Mouse (Mus musculus): ENCODE data around the gene Scrn2.

The Scrn2 gene

DNA sequence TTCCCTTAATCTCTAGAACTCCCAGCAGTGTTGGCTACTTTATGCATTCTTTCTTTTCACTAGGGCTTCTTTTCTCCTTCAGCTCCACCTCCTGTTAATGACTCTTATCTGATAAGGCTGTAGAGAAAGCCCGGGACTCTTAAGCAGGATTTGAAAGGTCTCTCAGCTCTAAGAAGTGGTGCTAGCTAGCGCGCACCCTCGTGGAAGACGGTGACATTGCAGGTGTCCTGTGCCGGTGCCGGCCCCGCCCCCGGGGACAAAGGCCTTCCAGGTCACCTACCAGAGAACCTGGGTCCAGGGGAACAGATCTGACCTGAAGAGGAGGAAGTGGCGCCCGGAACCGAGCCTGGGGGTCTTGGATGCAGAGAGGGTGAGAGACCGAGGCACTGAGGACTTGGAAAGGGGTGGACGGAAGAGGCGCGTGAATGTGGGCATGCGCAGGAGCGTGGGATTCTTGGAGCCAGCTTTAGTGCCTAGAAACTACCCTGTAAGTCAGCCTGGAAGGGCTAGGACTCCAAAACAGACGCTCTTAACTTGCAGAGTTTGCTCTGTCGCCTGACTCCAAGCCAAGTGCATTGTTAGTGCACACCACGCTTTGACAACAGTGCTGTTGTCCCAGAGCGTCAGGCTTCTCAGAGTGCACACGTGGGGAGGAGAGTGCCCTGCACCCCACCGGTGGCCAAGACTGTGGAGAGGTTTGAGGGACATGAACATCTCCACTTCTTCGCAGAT lies at the start of gene Scrn2:
Gene Scrn2 (plus strand): TSS at position 253 of the 732 bp plus-strand sequence.
- in situ Hi-C loops (cut with MboI, MseI): loop anchor here (10.0 kb wide), 1 partner anchor 1435 kb away; no protein-coding TSS in a partner anchor

DNA sequence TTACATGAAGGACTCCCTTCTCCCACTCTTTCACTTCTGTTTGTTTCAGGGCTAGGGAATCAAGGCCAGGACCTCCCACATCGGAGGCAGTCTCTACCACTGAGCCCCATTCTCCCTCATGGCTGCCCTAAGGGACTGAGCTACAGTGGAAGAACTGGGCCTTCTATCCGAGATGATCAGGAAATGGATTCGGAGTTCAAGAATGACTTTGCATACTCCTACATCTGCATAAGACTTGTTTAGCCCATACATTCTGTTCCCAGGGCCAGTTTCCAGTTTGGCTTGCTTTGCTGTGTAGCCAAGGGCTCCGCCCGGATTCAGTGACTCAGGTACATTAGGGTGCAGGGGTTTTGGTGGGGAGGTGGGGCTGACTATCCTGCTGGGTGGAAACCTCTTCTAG lies 49.7 kb upstream of the Scrn2 start:
- in situ Hi-C loops (cut with MboI, MseI): loop anchor here (5.0 kb wide), 1 partner anchor 42 kb away; no protein-coding TSS in a partner anchor

DNA sequence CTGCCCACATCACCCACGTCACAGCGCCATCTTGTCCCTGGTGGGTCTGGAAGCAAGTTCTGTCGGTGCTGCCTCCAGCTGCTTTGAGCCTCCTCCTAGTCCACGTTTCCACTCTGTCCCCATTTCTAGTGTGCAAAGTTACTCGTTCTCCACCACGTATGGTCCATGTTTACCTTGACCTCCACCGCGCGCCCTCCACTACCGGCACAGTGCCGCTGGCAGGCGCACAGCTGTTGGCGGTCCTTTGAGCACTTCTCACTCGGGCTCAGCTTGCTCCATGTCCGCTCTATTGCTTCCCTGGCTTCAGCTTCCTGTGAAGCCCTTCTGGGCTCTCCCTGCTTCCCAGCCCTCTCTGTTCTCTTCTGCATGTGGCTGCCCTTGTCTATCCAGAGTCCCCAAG lies 48.3 kb upstream of the Scrn2 start:
- in situ Hi-C loops (cut with MboI, MseI): loop anchor here (5.0 kb wide), 1 partner anchor 41 kb away; no protein-coding TSS in a partner anchor

DNA sequence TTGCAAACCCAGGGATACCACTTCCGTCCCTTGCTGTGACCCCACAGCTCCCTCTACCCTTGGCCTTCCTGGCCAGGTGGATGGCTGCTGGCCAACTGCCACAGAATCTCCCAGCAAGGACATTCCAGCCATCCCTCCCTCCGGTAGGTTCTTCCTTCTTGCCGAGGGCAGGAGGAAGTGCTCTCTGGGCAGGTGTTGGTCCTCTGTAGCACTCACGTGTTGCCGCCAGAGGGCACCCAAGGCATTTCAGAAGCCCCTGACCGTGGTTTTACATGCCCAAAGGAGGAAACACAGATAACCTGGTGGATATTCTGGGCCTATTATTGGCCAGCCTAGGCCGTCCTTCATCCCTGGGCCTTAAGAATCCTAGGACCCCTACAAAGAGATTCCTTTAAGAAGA lies 47.4 kb upstream of the Scrn2 start:
- in situ Hi-C loops (cut with MboI, MseI): loop anchor here (5.0 kb wide), 1 partner anchor 40 kb away; no protein-coding TSS in a partner anchor

DNA sequence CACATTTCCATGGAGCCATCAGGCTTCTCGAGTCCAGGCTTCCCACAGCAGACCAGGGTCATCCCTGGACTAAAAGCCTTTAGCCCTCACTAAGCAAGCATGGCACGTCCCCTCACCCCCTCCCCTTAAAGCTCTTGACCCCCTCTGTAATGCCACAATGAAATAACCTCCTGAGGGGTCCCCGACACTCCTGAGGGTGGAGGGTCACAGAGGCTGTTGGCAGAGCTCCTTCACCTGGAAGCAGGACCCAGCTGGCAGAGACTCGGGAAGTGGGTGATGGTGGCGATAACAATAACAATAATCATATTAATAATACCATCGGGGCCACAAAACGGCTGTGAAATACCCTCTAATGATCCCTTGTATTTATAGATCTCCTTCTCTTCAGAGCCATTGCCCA lies 46.9 kb upstream of the Scrn2 start, which contains the start of gene Sp2:
Gene Sp2 (minus strand): TSS at position 101 of the 400 bp plus-strand sequence.
- in situ Hi-C loops (cut with MboI, MseI): loop anchor here (5.0 kb wide), 1 partner anchor 39 kb away; no protein-coding TSS in a partner anchor

DNA sequence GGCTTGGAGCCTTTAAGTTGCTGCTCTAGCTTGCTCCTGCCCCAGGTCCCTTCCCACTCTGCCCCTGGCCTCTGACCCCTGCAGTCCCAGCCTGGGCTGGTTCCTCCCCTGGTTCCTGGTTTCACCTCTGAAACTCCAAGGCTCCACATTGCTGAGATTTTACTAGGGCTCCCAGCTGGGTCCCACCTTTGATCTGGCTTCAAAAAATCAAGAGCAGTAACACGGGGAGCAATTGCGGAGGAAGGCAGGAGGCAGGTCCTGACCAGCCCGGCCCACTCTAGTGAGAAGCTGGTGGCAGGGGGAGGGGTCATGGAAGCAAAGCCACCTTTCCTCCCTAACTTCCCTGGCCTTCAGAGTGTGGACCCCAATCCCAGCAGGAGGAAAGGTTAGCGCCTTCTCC lies 44.8 kb upstream of the Scrn2 start:
- in situ Hi-C loops (cut with MboI, MseI): loop anchor here (5.0 kb wide), 1 partner anchor 37 kb away; no protein-coding TSS in a partner anchor

DNA sequence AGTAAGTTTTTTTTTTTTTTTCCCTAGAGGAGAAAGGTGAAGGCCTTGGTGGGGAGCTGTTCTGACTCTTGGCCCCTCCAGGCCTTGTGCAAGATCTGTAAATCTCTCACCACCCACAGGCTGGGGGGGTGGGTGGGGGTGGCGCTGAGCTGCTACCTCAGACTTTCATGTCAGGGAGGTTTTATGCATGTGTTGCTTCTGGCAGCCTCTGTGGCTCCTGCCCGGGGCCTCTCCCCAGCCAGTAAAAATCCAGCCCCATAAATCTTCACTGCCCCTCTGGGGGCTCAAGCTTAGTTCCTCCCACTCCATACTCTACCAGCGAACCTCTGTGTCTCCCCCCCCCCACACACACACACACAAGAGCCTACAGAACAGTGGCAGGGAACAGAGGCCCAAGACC lies 43.3 kb upstream of the Scrn2 start:
- in situ Hi-C loops (cut with MboI, MseI): no loop called here

DNA sequence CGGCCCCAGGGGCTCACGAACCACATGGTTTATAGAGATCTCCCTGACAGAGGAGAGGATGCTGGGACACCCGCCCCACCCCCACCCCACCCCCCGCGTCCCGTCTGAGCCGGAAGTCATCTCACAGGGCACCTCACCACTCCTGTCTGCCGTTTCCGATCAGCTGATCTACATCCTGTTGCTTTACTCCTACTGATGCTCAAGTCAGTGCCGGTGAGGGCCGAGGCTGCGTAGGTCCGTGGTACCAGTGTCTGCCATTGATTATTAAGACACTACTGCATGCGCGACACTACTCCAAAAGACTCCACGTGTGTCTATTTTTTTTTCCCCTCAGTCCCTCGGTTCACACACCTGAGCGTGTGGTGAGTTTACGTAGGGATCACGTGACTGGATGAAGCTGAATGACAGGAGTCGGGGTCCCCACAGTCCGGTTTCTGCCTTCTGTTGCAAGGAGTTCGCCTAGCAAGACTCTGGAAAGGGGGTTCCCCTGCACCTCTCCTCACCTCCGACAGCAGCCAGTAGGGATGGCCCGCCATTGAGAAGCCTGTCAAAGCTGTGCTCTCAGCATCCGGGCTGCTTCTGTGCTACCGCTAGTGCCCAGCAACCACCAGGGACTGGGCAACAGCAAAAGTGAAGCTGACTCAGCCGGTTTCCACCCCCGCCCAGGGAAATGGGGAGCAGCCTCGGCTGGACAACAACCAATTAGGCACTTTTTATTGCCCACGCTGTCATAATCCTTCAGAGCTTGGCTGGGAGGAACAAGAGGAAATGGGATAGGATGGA lies 41.7 kb upstream of the Scrn2 start:
- in situ Hi-C loops (cut with MboI, MseI): no loop called here

DNA sequence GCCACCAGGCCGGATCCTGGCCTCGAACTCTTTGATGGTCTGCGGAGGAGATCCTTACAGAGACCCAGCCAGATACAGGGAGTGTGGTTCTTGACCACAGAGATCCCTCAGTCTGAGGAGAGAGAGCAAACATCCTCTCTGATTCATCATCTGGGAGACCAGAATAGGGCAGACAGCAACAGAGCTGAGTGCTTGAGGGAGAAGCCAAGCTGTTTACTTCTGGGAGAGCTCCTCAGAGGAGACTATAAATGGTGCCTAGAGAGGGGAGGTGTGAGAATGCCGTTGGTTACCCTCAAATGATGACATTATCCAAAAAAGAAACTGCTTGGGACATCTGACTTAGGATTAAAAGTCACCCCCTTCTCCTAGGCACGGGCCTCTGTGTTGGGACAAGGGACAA lies 38.2 kb upstream of the Scrn2 start:
- in situ Hi-C loops (cut with MboI, MseI): no loop called here

DNA sequence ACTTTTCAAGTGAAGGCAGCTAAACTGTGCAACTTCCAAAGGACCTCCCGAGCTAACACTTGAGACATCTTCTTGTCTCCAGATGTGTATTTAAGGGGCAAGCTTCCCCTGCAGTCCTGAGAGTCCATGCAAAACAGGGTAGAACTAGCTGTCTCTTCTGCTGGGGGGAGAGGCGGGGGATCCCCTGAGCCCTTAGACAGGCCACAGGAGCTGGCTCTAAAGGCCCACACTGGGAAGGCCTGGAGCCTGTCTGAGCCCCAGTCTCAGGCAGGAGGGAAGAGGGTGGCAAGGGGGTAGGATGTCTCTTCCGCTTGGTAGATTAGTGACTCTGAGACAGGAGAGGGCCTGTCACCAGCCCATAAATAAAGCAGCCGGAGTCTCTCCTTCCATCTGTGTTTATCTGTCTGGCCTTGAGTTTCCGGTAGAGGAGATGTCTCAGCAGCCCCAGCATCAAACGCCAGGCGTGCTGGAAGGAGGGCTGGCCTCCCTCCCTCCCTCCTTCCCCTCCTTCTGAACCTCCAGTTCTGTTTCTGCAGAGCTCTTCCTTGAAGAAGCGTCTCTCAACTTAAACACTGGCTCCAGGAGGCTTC lies 36.9 kb upstream of the Scrn2 start:
- in situ Hi-C loops (cut with MboI, MseI): no loop called here

DNA sequence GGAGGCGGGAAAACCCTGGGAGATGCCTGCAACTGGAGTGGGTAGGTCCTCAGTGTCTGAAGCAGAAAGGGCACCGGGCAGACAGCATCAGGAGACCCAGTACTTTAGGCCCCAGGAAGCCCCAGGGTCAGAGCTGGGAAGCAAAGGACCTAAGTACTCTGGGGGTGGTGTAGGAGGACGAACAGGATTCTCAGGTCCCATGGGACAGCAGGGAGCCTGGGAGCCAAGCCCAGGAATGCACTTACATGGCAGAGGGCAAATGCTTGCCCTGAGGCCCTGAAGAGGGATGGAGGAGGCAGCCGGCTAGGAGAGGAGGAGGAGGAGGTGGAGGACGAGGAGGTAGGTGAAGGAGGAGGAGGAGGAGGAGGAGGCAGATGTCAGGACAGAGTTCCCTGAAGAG lies 34.7 kb upstream of the Scrn2 start:
- in situ Hi-C loops (cut with MboI, MseI): no loop called here

DNA sequence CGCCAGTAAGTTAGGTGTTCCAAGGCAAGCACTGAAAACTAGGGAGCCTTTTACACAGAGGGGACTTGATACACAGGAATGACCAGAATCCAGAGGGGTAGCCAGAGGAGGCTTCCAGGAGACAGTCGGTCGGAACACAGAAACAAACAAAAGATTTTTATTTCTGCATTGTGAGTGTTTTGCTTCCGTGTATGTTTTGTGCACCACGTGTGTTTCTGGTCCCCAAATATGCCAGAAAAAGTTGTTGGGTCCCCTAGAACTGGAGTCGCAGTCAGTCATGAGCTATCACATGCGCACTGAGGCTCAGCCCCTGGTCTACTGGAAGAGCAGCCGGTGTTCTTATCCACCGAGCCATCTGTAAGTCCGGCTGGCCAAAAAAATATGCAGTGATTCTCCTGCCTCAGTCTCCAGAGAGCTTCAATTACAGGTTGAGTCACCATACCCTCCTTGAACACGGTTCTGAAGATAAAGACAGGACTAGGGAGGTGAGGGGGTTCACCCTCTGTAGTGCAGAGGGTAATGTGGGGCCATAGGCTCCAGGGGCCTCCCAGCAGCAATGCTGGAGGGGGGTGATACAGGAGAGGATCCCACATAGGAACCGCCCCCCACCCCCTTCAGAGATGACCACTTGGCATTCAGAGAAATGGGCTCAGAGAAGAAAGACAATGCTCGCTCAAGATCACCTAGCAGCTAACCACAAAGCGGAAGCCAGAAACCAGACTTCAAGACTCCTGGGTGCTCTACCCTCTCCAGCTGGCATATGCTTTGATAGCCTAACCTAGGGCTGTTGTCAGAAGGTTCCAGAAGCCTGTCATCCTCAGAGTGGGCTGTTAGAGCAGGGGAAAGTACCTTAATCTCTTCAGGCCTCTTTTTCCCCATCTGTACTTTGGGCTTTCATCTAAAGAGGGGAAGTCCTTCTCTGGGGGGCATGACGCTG lies 33.6 kb upstream of the Scrn2 start:
- in situ Hi-C loops (cut with MboI, MseI): no loop called here

DNA sequence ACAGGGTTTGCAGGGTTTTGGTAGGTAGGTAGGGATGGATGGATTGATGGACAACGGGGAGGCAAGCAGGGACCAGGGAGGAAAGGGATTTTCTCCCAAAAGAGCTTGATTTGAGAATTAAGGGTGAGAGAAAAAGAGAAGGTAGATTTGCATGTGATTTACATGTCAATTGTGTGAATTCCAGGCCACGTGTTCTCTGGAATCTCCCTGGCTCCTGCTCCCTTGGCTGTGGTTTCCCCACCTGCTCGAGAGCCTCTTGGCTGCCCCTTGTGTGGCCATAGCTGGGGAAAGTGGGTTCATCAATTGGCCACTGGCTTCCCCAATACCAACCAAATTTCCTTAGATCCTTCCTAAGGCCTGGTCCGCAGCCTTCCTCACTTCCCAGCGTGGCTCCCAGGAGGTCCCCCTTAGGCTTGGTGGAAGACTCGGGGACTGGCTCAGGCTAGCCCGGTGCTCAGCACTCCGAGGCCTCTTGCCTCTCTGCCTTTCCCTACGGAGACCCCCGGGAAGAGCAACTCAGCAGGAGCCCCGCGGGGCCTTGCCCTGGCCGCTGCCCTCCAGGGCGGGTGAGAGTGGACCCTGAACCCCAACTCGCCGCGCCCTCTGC lies 32.9 kb upstream of the Scrn2 start:
- in situ Hi-C loops (cut with MboI, MseI): no loop called here

DNA sequence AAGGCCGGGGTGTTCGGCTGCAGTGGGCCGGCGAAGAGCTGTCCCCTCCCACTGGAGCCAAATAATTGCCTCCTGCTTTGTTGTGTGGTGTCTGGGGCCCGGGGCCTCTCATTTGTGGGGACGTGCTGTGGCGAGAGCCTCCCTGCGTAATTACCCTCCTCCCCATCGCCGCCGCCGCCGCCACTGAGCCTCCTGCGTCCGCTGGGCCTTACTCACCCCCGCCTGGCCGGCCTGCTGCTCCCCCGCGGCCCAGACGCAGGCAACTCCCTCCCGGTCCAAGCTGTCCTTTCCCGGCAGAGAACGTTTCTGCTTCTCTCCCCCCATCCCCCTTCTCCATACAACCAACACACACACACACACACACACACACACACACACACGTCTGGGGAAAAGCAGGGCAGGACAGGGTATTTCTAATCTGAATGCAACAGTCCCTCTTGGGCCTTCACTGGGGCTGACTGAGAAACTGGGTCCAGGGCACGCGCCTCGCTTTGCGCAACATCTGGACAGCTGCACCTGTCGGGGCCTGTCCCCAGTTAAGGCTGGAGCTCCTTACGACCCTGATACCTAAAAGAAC lies 32.3 kb upstream of the Scrn2 start:
- in situ Hi-C loops (cut with MboI, MseI): no loop called here

DNA sequence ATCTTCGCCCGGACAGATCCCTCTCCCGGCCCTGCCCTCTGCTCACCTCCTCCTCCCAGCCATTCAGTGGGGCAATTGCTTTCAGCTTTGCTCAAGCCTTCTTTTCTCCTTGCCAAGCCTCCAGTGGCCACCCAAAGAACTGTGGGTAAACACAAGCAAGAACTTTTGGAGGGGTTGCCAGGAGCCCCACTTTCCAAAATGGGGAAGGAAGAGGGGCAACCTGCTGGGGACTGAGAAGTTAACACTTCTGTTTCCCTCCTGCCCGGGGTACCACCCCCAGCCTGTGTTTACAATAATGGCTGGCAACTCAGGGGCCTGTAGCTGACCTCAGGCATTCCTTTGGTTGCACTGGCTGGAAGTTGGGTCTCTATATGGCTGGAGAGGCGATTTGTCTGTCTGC lies 26.6 kb upstream of the Scrn2 start:
- in situ Hi-C loops (cut with MboI, MseI): no loop called here

DNA sequence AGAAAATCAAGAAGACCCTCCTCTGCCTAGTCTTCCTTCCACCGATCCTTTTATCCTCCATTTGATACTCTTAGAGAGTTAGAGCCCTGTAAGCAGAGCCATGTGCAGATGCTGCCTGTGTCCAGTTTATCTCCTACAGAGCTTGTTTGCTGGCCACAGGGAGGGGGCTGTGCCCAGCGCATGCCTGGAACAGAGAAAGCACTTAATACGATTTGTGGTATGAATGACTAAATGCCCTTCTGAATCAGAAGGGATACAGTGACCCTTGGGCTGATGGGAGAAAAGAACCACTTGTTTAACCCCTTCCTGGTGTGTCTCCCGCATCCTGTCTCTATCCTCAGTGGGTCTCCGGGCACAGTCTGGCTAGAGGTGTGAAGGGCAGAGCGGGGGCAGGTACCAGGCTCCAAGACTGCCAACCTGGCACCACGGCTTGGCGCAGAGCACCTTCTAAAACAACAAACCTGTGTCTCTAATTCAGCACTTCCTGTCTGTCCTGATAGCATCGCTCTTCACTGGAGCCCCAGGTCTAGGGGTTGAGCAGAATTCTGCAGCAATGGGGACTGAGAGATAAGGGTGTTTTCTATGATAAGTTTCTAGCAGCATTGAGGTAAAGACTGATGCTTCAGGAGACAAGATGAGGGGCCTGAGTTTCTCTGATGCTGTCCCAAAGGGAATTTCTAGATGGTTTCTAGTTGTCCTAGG lies 22.5 kb upstream of the Scrn2 start:
- in situ Hi-C loops (cut with MboI, MseI): no loop called here

DNA sequence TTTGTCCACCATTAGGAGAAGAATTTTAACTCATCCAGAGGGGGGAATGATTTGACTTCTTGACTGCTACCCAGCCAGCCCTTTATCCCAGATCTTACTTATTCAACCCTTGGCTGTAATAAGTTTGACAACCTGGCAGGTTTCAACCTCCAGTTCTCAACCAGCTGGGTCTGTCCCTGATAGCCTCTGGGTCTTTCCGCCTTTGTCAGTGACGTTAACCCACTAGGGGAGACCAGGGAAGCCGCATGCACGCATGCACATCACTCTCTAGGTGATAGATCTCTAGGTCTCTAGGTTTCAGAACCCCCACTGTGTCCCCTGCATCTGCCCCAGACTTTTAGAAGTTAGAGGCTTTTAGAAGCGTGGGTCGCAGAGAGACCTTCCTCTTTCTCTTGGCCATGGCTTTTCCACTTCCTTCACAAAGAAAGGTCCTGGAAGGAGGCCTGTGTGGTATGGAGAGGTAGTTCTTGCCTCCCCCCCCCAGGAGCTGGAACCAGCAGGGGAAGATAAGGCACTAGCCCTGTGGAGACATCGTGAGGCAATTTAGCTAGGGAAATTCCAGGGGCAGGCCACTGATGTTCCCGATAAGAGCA lies 20.4 kb upstream of the Scrn2 start:
- in situ Hi-C loops (cut with MboI, MseI): no loop called here

DNA sequence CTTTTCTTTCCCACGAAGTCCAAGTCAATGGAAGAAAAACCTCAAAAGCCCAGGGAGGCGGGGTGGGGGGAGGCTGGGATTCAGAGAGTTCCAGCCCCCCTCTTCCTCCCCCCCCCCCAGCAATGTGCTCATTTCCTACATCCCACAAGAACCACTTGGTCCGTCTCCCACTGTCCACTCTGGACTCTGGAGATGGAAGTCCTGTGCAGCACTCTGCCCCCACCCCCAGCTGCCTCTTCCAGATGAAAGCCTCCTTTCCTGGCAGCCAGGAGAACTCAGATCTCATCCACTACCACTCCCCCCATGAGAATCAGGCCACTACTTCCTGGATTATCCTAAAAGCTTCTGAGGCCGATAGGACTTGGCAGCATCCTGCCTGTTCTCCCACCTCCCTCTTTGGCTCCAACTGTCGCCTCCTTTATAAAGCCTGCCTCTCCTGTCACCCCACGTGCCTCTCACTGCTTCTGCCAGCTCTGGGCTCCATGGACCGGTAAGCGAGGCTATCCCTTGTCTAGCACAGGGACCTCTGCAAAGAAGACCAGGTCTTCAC lies 16.5 kb upstream of the Scrn2 start, which contains the start of gene Sp6:
Gene Sp6 (plus strand): TSS at position 274 of the 550 bp plus-strand sequence.
- in situ Hi-C loops (cut with MboI, MseI): no loop called here
